Mouse (Mus musculus) heart, postnatal 0 days (tissue): ENCODE data around the gene St6galnac3. TPM values are rescaled to one million over a fixed set of nuclear protein-coding genes. Genes with fewer than 3 reads are reported as not detected.
A peak's percentile ranks its signal among the peaks of the same experiment; 100 is the strongest.

Experiments
- ATAC-seq: fragments of 200-750 bp; cut with Nextera tagmentation; 2 replicates; pipeline ENCODE4 v1.8.0; 2017; ENCODE audit warnings: low read depth, moderate number of reproducible peaks, moderate library complexity; ENCODE audit not compliant: insufficient read depth
- DNase-seq: peaks from one replicate; pipeline ENCODE4 v3.0.0-alpha.2; 2016; ENCODE audit warnings: low spot score
- H3K27ac ChIP-seq: fragments of 300-500 bp; sonication (generic); 2 replicates; pipeline ENCODE4 v1.5.1; 2014; ENCODE audit warnings: low read depth, mild to moderate bottlenecking
- H3K27me3 ChIP-seq: fragments of 300-500 bp; sonication (generic); 2 replicates; pipeline ENCODE4 v1.6.1; 2014; ENCODE audit warnings: low read length, mixed read lengths; ENCODE audit not compliant: control insufficient read depth, insufficient read depth
- H3K36me3 ChIP-seq: fragments of 300-500 bp; sonication (generic); replicated peaks from 2 replicates; pipeline ENCODE4 v1.6.1; 2014; ENCODE audit warnings: low read length, mixed read lengths; ENCODE audit not compliant: control insufficient read depth, insufficient read depth
- H3K4me1 ChIP-seq: fragments of 300-500 bp; sonication (generic); 2 replicates; pipeline ENCODE4 v1.6.1; 2014; ENCODE audit warnings: antibody characterized with exemption; ENCODE audit not compliant: control insufficient read depth, insufficient read depth
- H3K4me2 ChIP-seq: fragments of 300-500 bp; sonication (generic); 2 replicates; pipeline ENCODE4 v1.6.1; 2014; ENCODE audit warnings: low read depth, mild to moderate bottlenecking, low read length, moderate library complexity
- H3K4me3 ChIP-seq: fragments of 300-500 bp; sonication (generic); 2 replicates; pipeline ENCODE4 v1.5.1; 2014; ENCODE audit warnings: low read depth, low read length
- H3K9ac ChIP-seq: fragments of 300-500 bp; sonication (generic); replicated peaks from 2 replicates; pipeline ENCODE4 v1.6.1; 2014; ENCODE audit warnings: low read depth, low read length, mixed read lengths
- H3K9me3 ChIP-seq: fragments of 300-500 bp; sonication (generic); replicated peaks from 2 replicates; pipeline ENCODE4 v1.6.1; 2016; ENCODE audit warnings: low read length; ENCODE audit not compliant: control insufficient read depth
- CTCF ChIP-seq: IDR thresholded peaks from 2 replicates; pipeline ENCODE4 v1.5.1; 2016; ENCODE audit warnings: antibody characterized with exemption, control low read depth, low read depth
- EP300 ChIP-seq: IDR thresholded peaks from 2 replicates; pipeline ENCODE4 v1.6.1; 2016; ENCODE audit warnings: antibody characterized with exemption, low read depth
- WGBS: fragments of 180-500 bp; shearing (Covaris S2); extraction: QIAGEN DNeasy Blood & Tissue Kit; methylation state at CpG from one replicate; pipeline ENCODE4 v1.1.7; 2014; 5-methylcytosine and 5-hydroxymethylcytosine counted together
- polyA plus RNA-seq: library from polyadenylated mRNA; unstranded; fragments of >200 nt; fragmentation: Nextera tagmentation; extraction: Ambion mirVana; gene quantifications from 2 replicates; pipeline ENCODE4 v1.2.1, GENCODE M21; 2015
- total RNA-seq: library from RNA; depleted of rRNA; stranded (reverse); fragments of >200 nt; gene quantifications from 2 replicates; pipeline ENCODE4 v1.2.3, GENCODE M21; 2014; ENCODE audit warnings: low replicate concordance

Gene St6galnac3
- total and polyA plus RNA-seq, 2 experiments from 2014 or later = 9.7 to 22.5 TPM

- Histone ChIP-seq H3K4me1 (no peaks in the 10 kb centered on the region), H3K4me2 (no peak overlapping the region), H3K4me3 (no peak overlapping the region), H3K27ac (no peak overlapping the region), H3K9ac (no peak overlapping the region), H3K27me3 (no peaks in the 10 kb centered on the region; the same call in 1 of the 2 replicates), H3K9me3 (no peaks in the 10 kb centered on the region), H3K36me3 (no peaks in the 10 kb centered on the region)
- TF ChIP-seq EP300 (no peak), CTCF (no peak)
- no peak for ATAC-seq
- whole genome bisulfite sequencing = 84% methylated on average over 15 of the region's 15 CpGs
- DNase-seq = no peak
Observed at GRCm38 (mm10) chr3:153659575-153660168, 65.3 kb downstream of the St6galnac3 start.

- ATAC-seq (peak; percentile 57; the same call in 1 of the 2 replicates), DNase-seq (no peak)
- Histone ChIP-seq H3K9me3 (no peaks in the 10 kb centered on the region), H3K9ac (no peak overlapping the region), H3K4me2 (no peak overlapping the region), H3K4me3 (no peak overlapping the region), H3K4me1 (no peaks in the 10 kb centered on the region), H3K27ac (no peak overlapping the region), H3K36me3 (no peaks in the 10 kb centered on the region), H3K27me3 (no peaks in the 10 kb centered on the region; the same call in 1 of the 2 replicates)
- no peak for TF ChIP-seq EP300
- peak; percentile 67 for TF ChIP-seq CTCF
- WGBS = 65% methylated on average over 22 of the region's 22 CpGs
Observed at GRCm38 (mm10) chr3:153658051-153658777, 66.8 kb downstream of the St6galnac3 start.

GRCm38 (mm10) chr3:153655071-153655470, 69.9 kb downstream of the St6galnac3 start:
- no peak overlapping the region for H3K4me2 ChIP-seq
- H3K36me3 ChIP-seq = no peaks in the 10 kb centered on the region
- H3K9me3 ChIP-seq = no peaks in the 10 kb centered on the region
- H3K4me3 ChIP-seq = no peak overlapping the region
- no peak for ATAC-seq
- no peak overlapping the region for H3K27ac ChIP-seq
- H3K9ac ChIP-seq = no peak overlapping the region
- TF ChIP-seq CTCF (peak; percentile 77), EP300 (no peak)
- H3K27me3 ChIP-seq = no peaks in the 10 kb centered on the region
- whole genome bisulfite sequencing = 32% methylated on average over 9 of the region's 9 CpGs
- no peaks in the 10 kb centered on the region for H3K4me1 ChIP-seq
- peak; percentile 36 for DNase-seq

- no peak overlapping the region for H3K4me2 ChIP-seq
- no peak overlapping the region for H3K4me3 ChIP-seq
- no peaks in the 10 kb centered on the region for H3K4me1 ChIP-seq
- no peak overlapping the region for H3K27ac ChIP-seq
- WGBS = 84% methylated on average over 3 of the region's 3 CpGs
- TF ChIP-seq CTCF (no peak), EP300 (no peak)
- H3K9ac ChIP-seq = no peak overlapping the region
- no peak for DNase-seq
- H3K9me3 ChIP-seq = no peaks in the 10 kb centered on the region
- H3K36me3 ChIP-seq = no peaks in the 10 kb centered on the region
- no peak for ATAC-seq
- no peaks in the 10 kb centered on the region for H3K27me3 ChIP-seq
Observed at GRCm38 (mm10) chr3:153652850-153653249, 72.1 kb downstream of the St6galnac3 start.

- Histone ChIP-seq H3K9ac (no peak overlapping the region), H3K27ac (no peak overlapping the region), H3K4me1 (no peaks in the 10 kb centered on the region), H3K27me3 (no peaks in the 10 kb centered on the region), H3K4me3 (no peak overlapping the region), H3K36me3 (no peaks in the 10 kb centered on the region), H3K9me3 (no peaks in the 10 kb centered on the region), H3K4me2 (no peak overlapping the region)
- TF ChIP-seq EP300 (no peak), CTCF (no peak)
- WGBS = 83% methylated on average over 8 of the region's 8 CpGs
- no peak for DNase-seq
- no peak for ATAC-seq
Observed at GRCm38 (mm10) chr3:153648713-153649112, 76.3 kb downstream of the St6galnac3 start.
